Mouse (Mus musculus) bone marrow, adult 2 months (tissue): ENCODE measurements at regions not wholly inside any gene's neighbourhood (a gene's known extent, or its start where the extent isn't known, plus 50 kb on each side); places are given as distances from the start of the nearest gene placed in this dataset.
A peak's percentile ranks its signal among the peaks of the same experiment; 100 is the strongest.

ENCODE experiments used
- H3K27ac ChIP-seq: fragments of 200-500 bp; 2 replicates; pipeline ENCODE4 v1.5.1; 2012; ENCODE audit warnings: low read depth, mild to moderate bottlenecking, control low read depth, inconsistent platforms, low read length; ENCODE audit not compliant: control insufficient read depth, poor library complexity, insufficient read depth
- H3K4me1 ChIP-seq: fragments of 200-500 bp; 2 replicates; pipeline ENCODE4 v1.6.1; 2011; ENCODE audit warnings: low read length; ENCODE audit not compliant: control insufficient read depth, insufficient read depth
- H3K4me3 ChIP-seq: fragments of 200-500 bp; replicated peaks from 2 replicates; pipeline ENCODE3; 2011; ENCODE audit warnings: mild to moderate bottlenecking, low read depth, low read length, control low read depth; ENCODE audit not compliant: control insufficient read depth
- CTCF ChIP-seq: fragments of 200-500 bp; IDR thresholded peaks from 2 replicates; pipeline ENCODE4 v1.5.1; 2011; ENCODE audit warnings: low read length, control low read depth; ENCODE audit not compliant: control insufficient read depth, insufficient read depth
- POLR2A ChIP-seq: fragments of 200-500 bp; IDR thresholded peaks from 2 replicates; pipeline ENCODE4 v1.6.1; 2011; ENCODE audit warnings: low read depth, mild to moderate bottlenecking, control low read depth, low read length, borderline replicate concordance; ENCODE audit not compliant: control insufficient read depth
- WGBS: fragments of 180-500 bp; shearing (Covaris S2); methylation state at CpG from one replicate; pipeline ENCODE4 v1.1.7; 2018; 5-methylcytosine and 5-hydroxymethylcytosine counted together

DNA sequence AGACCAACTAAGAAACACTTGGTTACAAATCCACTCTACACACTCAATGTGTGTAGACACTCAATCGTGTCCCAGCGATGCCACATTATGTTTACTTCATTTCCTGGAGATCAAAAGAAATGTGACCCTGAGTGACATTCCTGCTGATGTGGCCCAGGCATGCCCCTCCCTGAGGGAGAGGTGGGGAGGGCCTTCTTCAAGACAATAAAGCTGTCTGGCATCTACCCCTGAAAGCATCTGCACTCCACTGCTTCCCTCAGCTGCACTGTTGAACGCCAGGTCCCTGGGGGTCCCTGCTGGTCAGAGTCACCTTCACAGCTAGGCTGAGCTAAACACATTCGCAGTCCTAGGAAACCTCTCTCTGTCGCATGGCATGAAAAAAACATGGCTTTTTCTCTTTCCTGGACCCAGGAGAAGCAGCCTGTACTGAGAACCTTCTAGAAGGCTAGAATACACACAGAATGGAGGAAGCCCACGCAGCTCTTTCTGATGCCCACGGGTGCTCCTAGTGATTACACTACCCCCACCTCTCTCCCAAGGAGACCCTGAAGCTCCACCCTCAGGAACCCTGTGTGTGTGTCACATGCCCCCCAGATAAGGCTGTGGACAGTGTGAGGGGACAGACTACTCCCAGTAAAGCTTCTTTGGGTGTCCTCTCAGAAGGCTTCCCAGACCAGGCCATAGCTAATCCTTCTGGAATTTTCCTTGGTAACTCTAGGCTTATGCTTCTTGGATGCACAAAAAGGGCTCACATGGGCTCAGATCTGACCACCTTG lies 61.8 kb upstream of the Cpeb4 start:
- H3K4me3 ChIP-seq: no peak overlapping the region
- 50% methylated on average over 7 of the region's 7 CpGs for WGBS
- TF ChIP-seq CTCF (no peak), POLR2A (no peak)
- peaks cover 12% of the 10 kb centered on the region for H3K4me1 ChIP-seq
- no peak overlapping the region for H3K27ac ChIP-seq

DNA sequence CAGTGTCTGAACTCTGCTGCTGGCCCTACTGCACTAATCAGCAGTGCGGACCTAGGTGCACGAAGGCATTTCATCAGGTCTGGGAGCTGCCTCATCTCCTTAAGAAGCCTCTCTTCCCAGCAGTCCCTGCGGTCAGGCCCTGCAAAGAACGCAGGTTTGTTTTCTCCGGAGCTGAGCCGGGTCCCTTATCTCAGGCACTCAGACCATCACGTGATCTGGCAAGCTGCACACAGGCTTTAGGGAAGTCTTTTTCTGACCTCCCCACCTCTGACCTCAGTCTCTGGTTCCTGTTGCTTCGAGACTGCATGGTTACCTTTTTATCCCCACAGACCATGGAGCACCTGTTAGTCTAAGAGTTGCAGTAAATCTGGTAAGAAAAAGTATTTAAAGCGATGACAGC lies 59.8 kb upstream of the Cpeb4 start:
- peak overlapping the region; percentile 24 for H3K4me3 ChIP-seq
- peak overlapping the region; percentile 79 for H3K27ac ChIP-seq
- H3K4me1 ChIP-seq: peaks cover 12% of the 10 kb centered on the region
- 10% methylated on average over 9 of the region's 9 CpGs for WGBS
- no peak for TF ChIP-seq POLR2A
- no peak for TF ChIP-seq CTCF

DNA sequence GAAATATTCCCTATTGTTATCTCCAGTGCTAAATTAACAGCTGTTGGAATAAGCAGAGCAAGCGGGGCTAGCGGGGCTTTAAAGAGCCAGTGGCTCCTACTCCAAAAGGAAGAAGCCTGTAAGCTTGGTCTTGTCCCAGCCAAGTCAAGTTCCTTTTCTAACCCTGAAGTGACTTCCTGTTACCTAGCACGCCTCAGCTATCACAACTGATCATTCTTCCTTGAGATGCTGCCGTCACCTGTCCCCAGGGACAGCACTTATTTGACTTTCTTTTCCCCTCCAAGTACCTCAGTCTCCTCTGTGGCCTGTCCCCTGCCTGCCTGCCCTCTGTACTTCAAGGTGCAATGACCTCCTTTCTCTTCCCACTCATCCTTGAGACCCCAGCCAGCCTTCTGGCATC lies 57.4 kb upstream of the Cpeb4 start:
- no peak for TF ChIP-seq CTCF
- TF ChIP-seq POLR2A: no peak
- 19% methylated on average over 4 of the region's 4 CpGs for WGBS
- H3K27ac ChIP-seq: peak overlapping the region; percentile 26; the same call in 1 of the 2 replicates
- H3K4me1 ChIP-seq: peaks cover 9% of the 10 kb centered on the region
- H3K4me3 ChIP-seq: no peak overlapping the region

GRCm38 (mm10) chr11:31815855-31816488 lies 56.0 kb upstream of the Cpeb4 start:
- no peak overlapping the region for H3K27ac ChIP-seq
- TF ChIP-seq POLR2A: no peak
- TF ChIP-seq CTCF: no peak
- WGBS: 84% methylated on average over 12 of the region's 12 CpGs
- peaks cover 13% of the 10 kb centered on the region for H3K4me1 ChIP-seq
- H3K4me3 ChIP-seq: no peak overlapping the region

GRCm38 (mm10) chr11:31818032-31818431 lies 54.0 kb upstream of the Cpeb4 start:
- Histone ChIP-seq H3K27ac (no peak overlapping the region), H3K4me3 (no peak overlapping the region), H3K4me1 (peaks cover 7% of the 10 kb centered on the region)
- 71% methylated on average over 7 of the region's 7 CpGs for WGBS
- TF ChIP-seq POLR2A: no peak
- TF ChIP-seq CTCF: no peak

GRCm38 (mm10) chr11:31819964-31820363 lies 52.0 kb upstream of the Cpeb4 start:
- H3K27ac ChIP-seq: no peak overlapping the region
- no peak for TF ChIP-seq POLR2A
- no peak for TF ChIP-seq CTCF
- peaks cover 9% of the 10 kb centered on the region for H3K4me1 ChIP-seq
- no peak overlapping the region for H3K4me3 ChIP-seq
- WGBS: 39% methylated on average over 4 of the region's 4 CpGs

GRCm38 (mm10) chr11:31821479-31822411 lies 50.3 kb upstream of the Cpeb4 start:
- no peak for TF ChIP-seq CTCF
- no peak for TF ChIP-seq POLR2A
- Histone ChIP-seq H3K4me1 (peaks cover 9% of the 10 kb centered on the region), H3K4me3 (no peak overlapping the region), H3K27ac (no peak overlapping the region)
- WGBS: 12% methylated on average over 12 of the region's 12 CpGs
